25 mouse cellular contexts compared by ENCODE assay signal in genomic region chr7:95494793-95495192, GRCm38 (mm10).
DNase-seq lines count a peak whose midpoint lies in the region; ATAC-seq and TF ChIP-seq lines count a peak whose summit lies in the region.
"Had no signal": no experiment of that assay in that cellular context is flagged by ENCODE, and none has a peak within 500 bp of the region (broad histone marks: within the 10 kb centered on the region; RNA-seq: fewer than 3 reads in every experiment).

No protein-coding gene starts in this region.

- no peaks in the 10 kb centered on the region for H3K79me2 ChIP-seq in MEL (ENCODE audit: control insufficient read depth, insufficient read depth, low read length, poor library complexity)

- H3K27ac ChIP-seq in hindbrain, embryonic 11.5 days (ENCODE audit: low read depth, low read length), result no peak overlapping the region
- no peak overlapping the region for H3K27ac ChIP-seq in hindbrain, embryonic 12.5 days
- no peak overlapping the region for H3K27ac ChIP-seq in lung, embryonic 14.5 days (ENCODE audit: low read depth)
- no peak overlapping the region for H3K27ac ChIP-seq in MEL (ENCODE audit: control insufficient read depth, low read depth, low read length)
- H3K27ac ChIP-seq: embryonic facial prominence, embryonic 10.5 days; forebrain, embryonic 15.5 days; heart, embryonic 10.5 days; limb, embryonic 13.5 days; liver, embryonic 12.5 days; neural tube, embryonic 13.5 days had no signal

- H3K27me3 ChIP-seq in hindbrain, embryonic 11.5 days (ENCODE audit: control insufficient read depth, insufficient read depth, low read length), result no peaks in the 10 kb centered on the region
- H3K27me3 ChIP-seq in hindbrain, embryonic 12.5 days, result no peaks in the 10 kb centered on the region
- H3K27me3 ChIP-seq in lung, embryonic 14.5 days (ENCODE audit: insufficient read depth, low read length), result no peaks in the 10 kb centered on the region
- H3K27me3 ChIP-seq in MEL (ENCODE audit: control insufficient read depth in 1 of 2, insufficient read depth in 2 of 2, low read length in 2 of 2), result no peaks in the 10 kb centered on the region
- H3K27me3 ChIP-seq: forebrain, embryonic 15.5 days; limb, embryonic 13.5 days; liver, embryonic 12.5 days; neural tube, embryonic 13.5 days had no signal

- no peak for TF ChIP-seq POLR2A in MEL (IDR thresholded peaks at IDR 0.05; ENCODE audit: control insufficient read depth in 1 of 2, insufficient read depth in 1 of 2, low read depth in 1 of 2, low read length in 2 of 2, poor library complexity in 1 of 2)

- no peaks in the 10 kb centered on the region for H3K36me3 ChIP-seq in hindbrain, embryonic 11.5 days (ENCODE audit: control insufficient read depth, insufficient read depth, low read length)
- no peaks in the 10 kb centered on the region for H3K36me3 ChIP-seq in hindbrain, embryonic 12.5 days
- H3K36me3 ChIP-seq in lung, embryonic 14.5 days (ENCODE audit: insufficient read depth), result no peaks in the 10 kb centered on the region
- H3K36me3 ChIP-seq in MEL (ENCODE audit: control insufficient read depth in 1 of 2, insufficient read depth in 2 of 2, low read length in 2 of 2), result no peaks in the 10 kb centered on the region
- H3K36me3 ChIP-seq: embryonic facial prominence, embryonic 10.5 days; forebrain, embryonic 15.5 days; heart, embryonic 10.5 days; limb, embryonic 13.5 days; liver, embryonic 12.5 days; neural tube, embryonic 13.5 days had no signal

- H3K9ac ChIP-seq in hindbrain, embryonic 11.5 days (ENCODE audit: low read depth, low read length), result no peak overlapping the region
- no peak overlapping the region for H3K9ac ChIP-seq in hindbrain, embryonic 12.5 days
- H3K9ac ChIP-seq in lung, embryonic 14.5 days, result no peak overlapping the region
- no peak overlapping the region for H3K9ac ChIP-seq in MEL (ENCODE audit: control insufficient read depth, low read depth, low read length, poor library complexity, severe bottlenecking)
- H3K9ac ChIP-seq: forebrain, embryonic 15.5 days; limb, embryonic 13.5 days; liver, embryonic 12.5 days; neural tube, embryonic 13.5 days had no signal

- no peak overlapping the region for H3K4me3 ChIP-seq in hindbrain, embryonic 11.5 days (ENCODE audit: low read depth, low read length)
- no peak overlapping the region for H3K4me3 ChIP-seq in hindbrain, embryonic 12.5 days
- no peak overlapping the region for H3K4me3 ChIP-seq in lung, embryonic 14.5 days (ENCODE audit: low read depth, low read length)
- no peak overlapping the region for H3K4me3 ChIP-seq in MEL (ENCODE audit: control insufficient read depth in 1 of 2, insufficient read depth in 1 of 2, low read depth in 2 of 2, low read length in 2 of 2)
- H3K4me3 ChIP-seq: embryonic facial prominence, embryonic 10.5 days; forebrain, embryonic 15.5 days; heart, embryonic 10.5 days; limb, embryonic 13.5 days; liver, embryonic 12.5 days; myocyte; neural tube, embryonic 13.5 days had no signal

- 46% methylated on average over 1 of the region's 1 CpGs for WGBS in hindbrain, embryonic 11.5 days
- 67% methylated on average over 1 of the region's 1 CpGs for WGBS in hindbrain, embryonic 12.5 days
- WGBS in lung, embryonic 14.5 days, result 67% methylated on average over 1 of the region's 1 CpGs

- TF ChIP-seq CTCF in lung, embryonic 14.5 days (IDR thresholded peaks at IDR 0.05; ENCODE audit: low read depth), result peak; percentile 14; the same call in 1 of the 2 replicates
- peak in 2 of 3 experiments; percentile 28 to 52; a peak in 4 of 6 replicates for TF ChIP-seq CTCF in MEL (IDR thresholded peaks at IDR 0.05 in 2 of 3, conservative IDR thresholded peaks at IDR 0.05 in 1 of 3; ENCODE audit: control insufficient read depth in 1 of 3, insufficient read depth in 1 of 3, low read depth in 2 of 3, low read length in 3 of 3, poor library complexity in 1 of 3, severe bottlenecking in 1 of 3)

- no peaks in the 10 kb centered on the region for H3K9me3 ChIP-seq in hindbrain, embryonic 11.5 days (ENCODE audit: control insufficient read depth, low read length)
- H3K9me3 ChIP-seq in hindbrain, embryonic 12.5 days (replicated peaks), result no peaks in the 10 kb centered on the region
- H3K9me3 ChIP-seq in lung, embryonic 14.5 days (ENCODE audit: low read depth, low read length), result no peaks in the 10 kb centered on the region
- no peaks in the 10 kb centered on the region for H3K9me3 ChIP-seq in MEL (replicated peaks; ENCODE audit: insufficient read depth, low read length)
- H3K9me3 ChIP-seq: embryonic facial prominence, embryonic 10.5 days; forebrain, embryonic 15.5 days; heart, embryonic 10.5 days; limb, embryonic 13.5 days; liver, embryonic 12.5 days; neural tube, embryonic 13.5 days had no signal

- ATAC-seq in hindbrain, embryonic 11.5 days (ENCODE audit: low FRiP score), result peak; percentile 33; the same call in 1 of the 2 replicates
- ATAC-seq in hindbrain, embryonic 12.5 days (ENCODE audit: low FRiP score), result no peak
- no peak for ATAC-seq in lung, embryonic 14.5 days (ENCODE audit: insufficient read depth)
- ATAC-seq: forebrain, embryonic 15.5 days; liver, embryonic 12.5 days had no signal

- no peaks in the 10 kb centered on the region for H3K4me1 ChIP-seq in hindbrain, embryonic 11.5 days (replicated peaks; ENCODE audit: control insufficient read depth, insufficient read depth, low read length)
- H3K4me1 ChIP-seq in hindbrain, embryonic 12.5 days, result no peaks in the 10 kb centered on the region
- no peaks in the 10 kb centered on the region for H3K4me1 ChIP-seq in lung, embryonic 14.5 days (ENCODE audit: insufficient read depth)
- H3K4me1 ChIP-seq in MEL (ENCODE audit: control insufficient read depth in 1 of 2, insufficient read depth in 2 of 2, low read length in 2 of 2), result no peaks in the 10 kb centered on the region
- H3K4me1 ChIP-seq: embryonic facial prominence, embryonic 10.5 days; forebrain, embryonic 15.5 days; heart, embryonic 10.5 days; limb, embryonic 13.5 days; liver, embryonic 12.5 days; neural tube, embryonic 13.5 days had no signal

- peak; percentile 63 for TF ChIP-seq RAD21 in MEL (IDR thresholded peaks at IDR 0.05; ENCODE audit: low read depth, low read length)

- DNase-seq in hindbrain, embryonic 11.5 days (ENCODE audit: low spot score), result no peak
- peak; percentile 4 for DNase-seq in lung, embryonic 14.5 days
- no peak for DNase-seq in lung, postnatal 14 days
- DNase-seq in MEL (ENCODE audit: low read depth, low spot score), result peak; percentile 7
- DNase-seq in cerebellum, adult 9-10 months, result no peak
- DNase-seq in thymus, postnatal 10 days (ENCODE audit: low spot score in 2 of 2), result no peak
- DNase-seq: adrenal gland, adult 8-10 months; cerebellum, adult 18-20 months; cerebellum, postnatal 25 days; gastrocnemius, postnatal 36 days; kidney, adult 2 months; kidney, postnatal 14 days; layer of hippocampus, postnatal 36 days; lung, adult 18-20 months; lung, postnatal 4 days; midbrain, embryonic 14.5 days; thymus, postnatal 25 days had no signal

- H3K4me2 ChIP-seq in hindbrain, embryonic 11.5 days (replicated peaks; ENCODE audit: low read depth, low read length), result no peak overlapping the region
- H3K4me2 ChIP-seq in hindbrain, embryonic 12.5 days (replicated peaks), result no peak overlapping the region
- H3K4me2 ChIP-seq in lung, embryonic 14.5 days, result no peak overlapping the region
- H3K4me2 ChIP-seq: forebrain, embryonic 15.5 days; limb, embryonic 13.5 days; liver, embryonic 12.5 days; neural tube, embryonic 13.5 days had no signal

- TF ChIP-seq EP300 in MEL (IDR thresholded peaks at IDR 0.05; ENCODE audit: low read depth in 1 of 2, low read length in 2 of 2), result no peak

TF ChIP-seq in MEL, 35 proteins besides CTCF, POLR2A, EP300 and RAD21:
- TF ChIP-seq MAX (IDR thresholded peaks at IDR 0.05; ENCODE audit: low read length), result no peak
- peak; percentile 61 for TF ChIP-seq SMC3 (IDR thresholded peaks at IDR 0.05; ENCODE audit: low read depth, low read length)
- no peak for TF ChIP-seq CHD1 (IDR thresholded peaks at IDR 0.05; ENCODE audit: low read depth, low read length)
- TF ChIP-seq MAFK (IDR thresholded peaks at IDR 0.05; ENCODE audit: borderline replicate concordance, low read depth, low read length), result no peak
- TF ChIP-seq GATA1 (IDR thresholded peaks at IDR 0.05; ENCODE audit: low read depth, low read length), result no peak

Comparison
In these comparisons a context has a peak if more than half of its experiments do, and no peak if none do; other contexts are left out.
1. DNase-seq: peak in lung, embryonic 14.5 days (single experiment) and MEL (single experiment); none in hindbrain, embryonic 11.5 days (single experiment), lung, postnatal 14 days (single experiment), cerebellum, adult 9-10 months (single experiment) and thymus, postnatal 10 days (0 of 2).